Mouse (Mus musculus): Measurements from ENCODE around the gene Hcls1. TPM values are rescaled to one million over a fixed set of nuclear protein-coding genes. Genes with fewer than 3 reads are reported as not detected.

The Hcls1 gene
- polyA plus RNA-seq (2012; ENCODE audit: low replicate concordance), result 171 and 305 TPM in 2 replicates

DNA sequence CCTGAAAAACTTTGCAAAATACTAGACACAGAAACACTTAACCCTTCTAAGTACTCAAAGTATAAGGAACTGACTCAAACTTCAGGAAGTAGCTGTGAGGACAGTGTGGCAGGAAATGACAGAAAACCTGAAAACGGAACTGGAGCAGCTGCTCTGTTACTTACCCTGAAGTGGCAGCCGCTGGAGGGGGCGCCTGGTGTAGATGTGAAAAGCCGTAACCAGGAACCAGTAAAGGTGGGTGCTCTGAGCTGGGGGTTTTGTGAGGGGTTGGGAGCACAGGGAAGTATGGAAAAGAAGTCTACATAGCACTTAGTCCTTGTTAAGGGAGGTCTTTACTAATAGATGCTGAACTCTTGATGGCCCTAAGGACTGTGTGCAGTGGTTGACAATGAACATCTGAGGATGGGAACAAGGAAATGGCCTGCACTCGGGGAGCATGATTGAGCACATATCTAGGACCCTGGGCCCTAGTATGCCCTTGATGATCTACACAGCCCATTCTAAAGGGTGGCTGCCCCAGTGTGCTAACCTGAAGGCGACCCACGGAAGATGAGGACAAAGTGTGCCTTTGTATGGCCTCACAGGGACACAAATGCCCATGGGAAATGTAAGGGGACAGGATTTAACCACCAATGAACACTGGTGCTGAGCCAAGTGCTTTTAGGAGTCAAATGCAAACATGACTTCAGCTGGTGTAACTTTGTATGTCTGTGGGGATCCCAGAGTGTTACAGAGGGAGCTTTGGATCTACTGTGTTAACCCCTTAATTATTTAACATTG is at the start of gene Hcls1:
TSS of gene Hcls1 (plus strand) at position 143 of the 780 bp plus-strand sequence.

DNA sequence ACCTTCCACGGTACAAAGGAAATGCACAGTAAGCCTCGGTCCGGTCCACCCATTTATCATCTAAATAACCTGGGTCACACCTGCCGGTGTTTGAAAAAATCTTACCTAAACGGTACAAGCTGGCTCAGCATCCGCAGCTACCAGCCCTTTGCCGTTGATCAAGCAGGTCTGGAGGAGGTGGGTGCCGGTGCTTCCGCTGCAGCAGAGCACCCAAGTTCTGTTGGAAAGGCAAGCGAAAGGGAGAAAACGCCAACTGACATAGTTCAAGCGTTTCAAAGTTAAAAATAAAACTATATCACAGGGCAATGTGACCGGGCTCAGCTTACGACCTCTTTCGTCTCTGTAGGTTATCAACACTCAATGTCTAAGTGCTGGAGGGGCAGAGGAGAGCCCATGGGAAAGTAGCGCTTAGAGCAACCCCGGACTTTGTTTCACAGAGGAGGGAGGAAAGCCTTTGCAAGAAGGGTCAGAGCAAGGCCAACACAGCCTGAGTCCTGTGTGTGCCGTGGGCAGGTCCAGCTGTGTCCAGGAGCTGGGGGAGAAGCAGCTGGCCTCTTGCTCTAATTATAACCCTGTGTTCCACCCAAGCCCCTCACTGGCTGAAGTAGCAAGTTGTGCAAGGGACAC is 55.3 kb downstream of the Hcls1 start, which contains the start of gene Fbxo40:
TSS of gene Fbxo40 (minus strand) at position 469 of the 627 bp plus-strand sequence.

DNA sequence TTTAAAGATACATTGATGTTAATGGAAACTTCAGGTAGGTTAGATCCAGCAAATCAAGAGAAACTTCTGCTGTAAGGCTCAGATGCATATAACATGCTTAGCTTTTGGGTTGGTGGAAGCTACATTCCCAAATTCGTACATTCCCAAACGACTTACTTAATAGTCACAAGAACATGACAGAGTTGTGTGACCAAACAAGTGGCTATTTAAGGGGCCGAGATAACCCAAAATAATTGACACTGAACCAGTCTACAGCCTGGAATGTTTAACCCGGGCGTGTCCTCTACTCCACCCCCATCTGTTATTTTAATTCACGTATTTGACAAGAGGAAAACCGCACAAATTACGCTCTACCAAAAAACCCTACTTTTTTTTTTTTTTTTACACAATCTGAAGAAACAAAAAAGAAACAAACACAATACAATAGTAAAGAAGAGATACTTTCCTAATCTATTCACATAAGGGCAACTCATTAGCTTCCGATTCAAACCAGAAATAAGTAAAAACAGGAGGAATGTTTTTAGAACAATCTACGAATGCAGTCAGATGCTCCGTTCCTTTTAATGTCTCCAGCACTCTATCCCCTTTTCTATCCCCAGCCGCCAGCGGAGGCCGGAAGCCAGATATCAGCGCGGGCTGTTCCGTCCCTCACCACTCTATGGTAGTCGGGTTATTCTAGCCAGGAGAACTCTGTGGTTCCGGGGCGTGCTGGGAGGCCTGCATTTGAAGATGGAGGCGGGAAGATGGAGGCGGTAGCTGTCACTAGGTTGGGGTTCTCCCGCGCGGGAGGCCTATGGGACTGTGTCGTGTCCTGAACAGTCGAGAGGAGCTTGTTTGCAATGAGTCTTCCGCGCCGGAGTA is 76.5 kb downstream of the Hcls1 start, which contains the start of gene Polq:
TSS of gene Polq (plus strand) at position 726 of the 861 bp plus-strand sequence.

Other genes with a start within 250 kb of the Hcls1 start
- 4.2 and 6.9 TPM in 2 replicates for gene Ildr1, start 241.0 kb upstream of the Hcls1 start, polyA plus RNA-seq (2012; ENCODE audit: low replicate concordance)
- gene Slc15a2, start 150.0 kb upstream of the Hcls1 start, polyA plus RNA-seq (2012; ENCODE audit: low replicate concordance), result 0.26 and 1.2 TPM in 2 replicates
- 1.8 and 2.5 TPM in 2 replicates for gene Iqcb1, start 106.6 kb upstream of the Hcls1 start, polyA plus RNA-seq (2012; ENCODE audit: low replicate concordance)
- 2.8 and 6.1 TPM in 2 replicates for gene Eaf2, start 60.0 kb upstream of the Hcls1 start, polyA plus RNA-seq (2012; ENCODE audit: low replicate concordance)
- 23.1 and 28.2 TPM in 2 replicates for gene Golgb1, start 59.8 kb upstream of the Hcls1 start, polyA plus RNA-seq (2012; ENCODE audit: low replicate concordance)
- 0.10 and 0.88 TPM in 2 replicates for gene Fbxo40, start 55.5 kb downstream of the Hcls1 start, polyA plus RNA-seq (2012; ENCODE audit: low replicate concordance)
- 1.0 and 1.6 TPM in 2 replicates for gene Polq, start 76.8 kb downstream of the Hcls1 start, polyA plus RNA-seq (2012; ENCODE audit: low replicate concordance)

All from hematopoietic multipotent progenitor cell, adult 10-12 weeks (in vitro differentiated cells).